Mouse (Mus musculus) G1E (cell line): Measurements from ENCODE around the gene Ugcg. TPM values are rescaled to one million over a fixed set of nuclear protein-coding genes. Genes with fewer than 3 reads are reported as not detected.

ENCODE experiments used
- ATAC-seq: 2 replicates; pipeline ENCODE4 v1.8.0; 2016; ENCODE audit warnings: mild to moderate bottlenecking; ENCODE audit not compliant: insufficient number of reproducible peaks, poor library complexity, low FRiP score, severe bottlenecking; ENCODE audit errors: extremely low read depth
- DNase-seq: peaks from one replicate; pipeline ENCODE4 v3.0.0; 2012; ENCODE audit warnings: low spot score
- H3K27me3 ChIP-seq: 2 replicates; pipeline ENCODE4 v1.6.1; 2012; ENCODE audit warnings: mild to moderate bottlenecking, low read length, inconsistent platforms; ENCODE audit not compliant: insufficient read depth
- H3K36me3 ChIP-seq: replicated peaks from 2 replicates; pipeline ENCODE3; 2012; ENCODE audit warnings: mild to moderate bottlenecking, inconsistent platforms
- H3K4me1 ChIP-seq: 2 replicates; pipeline ENCODE4 v1.6.1; 2012; ENCODE audit warnings: low read depth, low read length, inconsistent platforms, mixed read lengths; ENCODE audit not compliant: insufficient read depth
- H3K4me3 ChIP-seq: 2 replicates; pipeline ENCODE4 v1.5.1; 2012; ENCODE audit warnings: low read depth, mild to moderate bottlenecking, inconsistent platforms, low read length, moderate library complexity, mixed read lengths
- H3K9me3 ChIP-seq: replicated peaks from 2 replicates; pipeline ENCODE4 v1.6.1; 2012; ENCODE audit warnings: inconsistent platforms
- CTCF ChIP-seq: IDR thresholded peaks from 2 replicates; pipeline ENCODE4 v1.5.1; 2012; ENCODE audit warnings: low read depth, low read length, inconsistent platforms, mixed read lengths
- GATA1 ChIP-seq: IDR thresholded peaks from 2 replicates; pipeline ENCODE4 v1.6.1; 2012; ENCODE audit warnings: borderline replicate concordance, low read length, inconsistent platforms, mixed read lengths
- GATA2 ChIP-seq: IDR thresholded peaks from 2 replicates; pipeline ENCODE4 v1.6.1; 2012; ENCODE audit warnings: low read depth, low read length, inconsistent platforms, borderline replicate concordance
- POLR2AphosphoS5 ChIP-seq: IDR thresholded peaks from 2 replicates; pipeline ENCODE4 v1.6.1; 2012; ENCODE audit warnings: low read depth, low read length, inconsistent platforms; ENCODE audit not compliant: insufficient replicate concordance
- TAL1 ChIP-seq: conservative IDR thresholded peaks from 2 replicates; pipeline ENCODE4 v1.6.1; 2012; ENCODE audit warnings: low read depth, low read length, inconsistent platforms, mixed read lengths
- polyA plus RNA-seq: library from polyadenylated mRNA; stranded (reverse); fragments of >175 nt; gene quantifications from 2 replicates; pipeline ENCODE4 v1.2.3, GENCODE M21; 2012
- total RNA-seq, 2 experiments: library from RNA; stranded (forward) in 1 of 2; stranded (reverse) in 1 of 2; fragments of 200-1000 nt in 1 of 2; fragments of >200 nt in 1 of 2; fragmentation: Nextera tagmentation in 1 of 2; gene quantifications; 2 replicates each; pipeline ENCODE4 v1.2.3; 2014 to 2017

Gene Ugcg
- total and polyA plus RNA-seq, 3 experiments = 142 to 622 (median 382) TPM

- H3K4me3 ChIP-seq = no peak overlapping the region; the same call in 1 of the 2 replicates
- H3K9me3 ChIP-seq = no peaks in the 10 kb centered on the region
- no peaks in the 10 kb centered on the region for H3K36me3 ChIP-seq
- ATAC-seq (no peak), DNase-seq (no peak)
- no peaks in the 10 kb centered on the region for H3K27me3 ChIP-seq
- no peak for TF ChIP-seq CTCF
- peaks cover 80% of the 10 kb centered on the region for H3K4me1 ChIP-seq
Measured at GRCm38 (mm10) chr4:59160289-59160688, 28.8 kb upstream of the Ugcg start.

- no peak for DNase-seq
- H3K4me3 ChIP-seq = no peak overlapping the region
- no peak for TF ChIP-seq TAL1
- no peak for TF ChIP-seq POLR2AphosphoS5
- no peak for TF ChIP-seq CTCF
- TF ChIP-seq GATA2 = no peak
- TF ChIP-seq GATA1 = no peak
- H3K4me1 ChIP-seq = peaks cover 74% of the 10 kb centered on the region
- H3K36me3 ChIP-seq = no peaks in the 10 kb centered on the region
- no peaks in the 10 kb centered on the region for H3K9me3 ChIP-seq
- no peak for ATAC-seq
- H3K27me3 ChIP-seq = no peaks in the 10 kb centered on the region
Measured at GRCm38 (mm10) chr4:59160959-59161670, 27.9 kb upstream of the Ugcg start.

- Histone ChIP-seq H3K36me3 (no peaks in the 10 kb centered on the region), H3K27me3 (no peaks in the 10 kb centered on the region), H3K4me1 (peaks cover 66% of the 10 kb centered on the region), H3K9me3 (no peaks in the 10 kb centered on the region), H3K4me3 (no peak overlapping the region)
- no peak for DNase-seq
- TF ChIP-seq POLR2AphosphoS5 (no peak), GATA2 (no peak), CTCF (no peak), GATA1 (no peak), TAL1 (no peak)
- no peak for ATAC-seq
Measured at GRCm38 (mm10) chr4:59164034-59164433, 25.0 kb upstream of the Ugcg start.

- H3K4me3 ChIP-seq = no peak overlapping the region
- peaks cover 47% of the 10 kb centered on the region for H3K4me1 ChIP-seq
- ATAC-seq = no peak
- no peaks in the 10 kb centered on the region for H3K27me3 ChIP-seq
- DNase-seq = no peak
- no peaks in the 10 kb centered on the region for H3K36me3 ChIP-seq
- no peaks in the 10 kb centered on the region for H3K9me3 ChIP-seq
- no peak for TF ChIP-seq CTCF
- no peak for TF ChIP-seq GATA2
- TF ChIP-seq TAL1 = no peak
- TF ChIP-seq GATA1 = no peak
- no peak for TF ChIP-seq POLR2AphosphoS5
Measured at GRCm38 (mm10) chr4:59167251-59167847, 21.7 kb upstream of the Ugcg start.

GRCm38 (mm10) chr4:59169981-59170380, 19.1 kb upstream of the Ugcg start:
- H3K4me3 ChIP-seq = no peak overlapping the region
- TF ChIP-seq POLR2AphosphoS5 (no peak), GATA2 (no peak), CTCF (no peak)

GRCm38 (mm10) chr4:59172616-59173015, 16.4 kb upstream of the Ugcg start:
- H3K9me3 ChIP-seq = no peaks in the 10 kb centered on the region
- TF ChIP-seq GATA1 = no peak
- ATAC-seq = no peak

More at GRCm38 (mm10) chr4:59169981-59170380, 19.1 kb upstream of the Ugcg start:
- DNase-seq (no peak), ATAC-seq (no peak)
- H3K36me3 ChIP-seq = no peaks in the 10 kb centered on the region
- no peaks in the 10 kb centered on the region for H3K27me3 ChIP-seq
- peaks cover 56% of the 10 kb centered on the region for H3K4me1 ChIP-seq
- H3K9me3 ChIP-seq = no peaks in the 10 kb centered on the region

More at GRCm38 (mm10) chr4:59172616-59173015, 16.4 kb upstream of the Ugcg start:
- Histone ChIP-seq H3K4me1 (peaks cover 53% of the 10 kb centered on the region), H3K27me3 (no peaks in the 10 kb centered on the region), H3K36me3 (no peaks in the 10 kb centered on the region), H3K4me3 (no peak overlapping the region)
- DNase-seq = no peak
